Mouse (Mus musculus) gastrocnemius, adult 18-20 months (tissue): ENCODE measurements around the gene Socs5. TPM values are rescaled to one million over a fixed set of nuclear protein-coding genes. Genes with fewer than 3 reads are reported as not detected.

Experiments
- DNase-seq: peaks from one replicate; pipeline ENCODE4 v3.0.0; 2021; ENCODE audit warnings: low spot score
- microRNA-seq: library from miRNA; unstranded; fragments of <30 nt; microRNA quantifications from one replicate; pipeline ENCODE4 v1.2.0, GENCODE M21; 2021
- total RNA-seq, 2 experiments: library from RNA; stranded (reverse); gene quantifications; 2 replicates each; pipeline ENCODE4 v1.2.3; 2021

Socs5 gene
- total RNA-seq, 2 experiments from 2014 or later: 12.6 to 16.5 TPM

- no peak for DNase-seq
Observed at GRCm38 (mm10) chr17:87164312-87164922, 56.9 kb downstream of the Socs5 start.

- DNase-seq: no peak
Observed at GRCm38 (mm10) chr17:87167407-87167806, 59.9 kb downstream of the Socs5 start.

DNA sequence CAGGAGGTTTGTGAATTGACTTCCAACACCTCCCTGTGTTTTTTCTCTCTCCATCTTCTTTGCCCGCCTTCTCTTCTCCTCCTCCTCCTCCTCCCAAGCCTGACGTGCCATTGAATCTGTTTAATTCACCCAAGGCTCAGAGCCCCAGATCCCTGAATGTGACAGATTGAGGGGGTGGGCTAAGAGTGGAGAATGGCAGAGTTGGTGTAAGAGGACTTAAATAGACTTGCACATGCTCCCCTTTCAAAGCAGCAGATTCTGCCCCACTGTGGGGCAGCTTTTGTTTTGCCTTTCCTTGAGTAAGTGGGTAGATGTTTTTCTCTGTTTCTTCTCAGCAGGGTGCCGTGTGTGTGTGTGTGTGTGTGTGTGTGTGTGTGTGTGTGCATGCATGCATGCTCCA is 61.6 kb downstream of the Socs5 start:
- no peak for DNase-seq

DNA sequence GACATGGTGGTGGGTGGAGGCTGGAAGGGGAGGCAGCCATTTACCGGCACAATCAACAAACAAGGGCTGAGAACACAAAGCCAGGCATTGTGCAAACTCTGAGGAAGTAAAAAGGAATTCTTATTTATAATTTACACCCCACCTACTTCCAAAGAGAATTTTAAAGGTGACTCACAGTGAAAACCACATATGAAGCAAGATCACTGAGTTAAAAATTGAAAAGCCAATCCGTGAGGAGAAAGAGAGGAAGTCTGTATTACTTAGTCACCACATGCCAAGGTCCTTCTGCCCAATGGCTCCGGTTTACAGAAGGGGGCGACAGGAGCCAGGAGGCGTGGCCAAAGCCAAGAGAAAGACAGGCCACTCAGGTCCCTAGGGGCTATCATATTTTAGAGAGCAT is 62.9 kb downstream of the Socs5 start:
- DNase-seq: no peak

- DNase-seq: no peak
Observed at GRCm38 (mm10) chr17:87172031-87172430, 64.6 kb downstream of the Socs5 start.

- no peak for DNase-seq
Observed at GRCm38 (mm10) chr17:87173966-87174365, 66.5 kb downstream of the Socs5 start.

DNA sequence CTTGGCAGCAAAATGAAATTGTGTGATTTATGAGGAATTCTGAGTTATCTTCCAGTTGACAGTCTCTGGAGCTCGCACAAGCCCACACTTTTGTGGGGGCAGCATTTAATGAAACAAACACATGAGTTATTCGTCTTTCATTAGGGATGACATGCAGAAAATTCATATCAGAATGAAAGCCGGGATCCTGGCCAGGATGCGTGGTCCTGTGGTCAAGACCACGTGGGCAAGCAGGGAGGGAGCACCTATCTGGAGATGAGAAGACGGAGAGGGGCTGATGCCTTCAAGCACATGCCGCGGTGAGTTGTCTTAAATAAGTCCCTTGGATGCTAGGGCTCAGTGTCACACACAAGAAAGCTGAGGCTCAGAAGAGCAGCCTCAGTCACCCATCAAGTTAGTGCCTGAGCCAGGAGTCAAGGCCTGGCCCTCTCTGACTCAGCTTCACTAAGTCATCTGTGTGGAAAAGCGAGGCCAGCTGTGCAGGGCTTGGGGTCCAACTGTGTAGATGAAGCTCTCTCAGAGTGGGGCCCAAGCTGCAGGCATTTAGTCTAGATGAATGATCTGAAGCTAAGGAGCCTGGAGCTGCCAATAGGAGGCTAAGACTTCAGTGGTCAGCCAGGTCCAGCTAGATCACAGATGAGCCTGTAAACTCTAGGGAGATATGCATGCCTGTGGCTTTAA is 67.3 kb downstream of the Socs5 start:
- DNase-seq: no peak

DNA sequence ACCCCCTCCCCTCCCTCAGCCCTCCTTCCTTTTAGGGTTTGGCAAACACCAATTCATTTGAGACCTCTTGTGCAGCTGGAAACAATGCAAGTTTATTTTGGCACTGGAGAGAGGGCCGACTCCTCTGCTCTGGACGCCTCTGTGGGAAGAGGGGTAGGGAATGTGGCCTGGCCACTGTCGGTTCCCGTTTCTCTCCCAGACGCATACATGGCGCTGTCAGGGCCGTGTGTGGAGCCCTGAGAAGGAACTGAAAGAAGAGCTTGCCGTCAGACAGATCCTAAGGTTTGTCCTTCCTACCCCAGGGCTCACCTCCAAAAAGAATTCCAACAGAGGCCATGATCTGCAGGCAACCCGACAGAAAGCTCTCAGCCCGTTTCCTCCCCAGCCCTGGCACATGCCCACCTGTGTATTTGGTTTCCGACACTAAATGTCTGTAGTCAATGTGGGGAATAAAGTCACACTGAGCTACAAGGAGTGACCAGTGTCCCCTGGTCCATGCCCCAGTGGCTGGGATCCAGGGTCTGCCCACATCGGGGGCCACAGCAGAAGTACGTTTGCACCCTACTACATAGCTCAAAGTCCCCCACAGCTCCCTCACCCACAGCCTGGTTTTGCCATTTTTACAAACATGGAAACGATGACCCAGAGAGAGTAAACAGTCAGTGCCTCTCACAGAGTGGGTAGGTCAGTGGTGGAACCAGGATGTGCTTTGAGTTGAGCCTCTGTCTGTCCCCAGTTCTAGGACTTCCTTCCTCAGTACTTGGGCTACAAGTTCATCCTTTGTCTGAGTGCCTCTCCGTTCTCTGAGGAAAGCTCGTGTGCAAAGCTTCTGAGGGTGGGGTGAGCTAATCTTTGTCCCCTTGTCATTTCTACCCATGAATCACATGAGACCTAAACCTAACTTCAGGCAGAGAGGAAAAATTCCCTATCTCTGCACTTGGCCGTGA is 68.9 kb downstream of the Socs5 start:
- peak; percentile 39 for DNase-seq

DNA sequence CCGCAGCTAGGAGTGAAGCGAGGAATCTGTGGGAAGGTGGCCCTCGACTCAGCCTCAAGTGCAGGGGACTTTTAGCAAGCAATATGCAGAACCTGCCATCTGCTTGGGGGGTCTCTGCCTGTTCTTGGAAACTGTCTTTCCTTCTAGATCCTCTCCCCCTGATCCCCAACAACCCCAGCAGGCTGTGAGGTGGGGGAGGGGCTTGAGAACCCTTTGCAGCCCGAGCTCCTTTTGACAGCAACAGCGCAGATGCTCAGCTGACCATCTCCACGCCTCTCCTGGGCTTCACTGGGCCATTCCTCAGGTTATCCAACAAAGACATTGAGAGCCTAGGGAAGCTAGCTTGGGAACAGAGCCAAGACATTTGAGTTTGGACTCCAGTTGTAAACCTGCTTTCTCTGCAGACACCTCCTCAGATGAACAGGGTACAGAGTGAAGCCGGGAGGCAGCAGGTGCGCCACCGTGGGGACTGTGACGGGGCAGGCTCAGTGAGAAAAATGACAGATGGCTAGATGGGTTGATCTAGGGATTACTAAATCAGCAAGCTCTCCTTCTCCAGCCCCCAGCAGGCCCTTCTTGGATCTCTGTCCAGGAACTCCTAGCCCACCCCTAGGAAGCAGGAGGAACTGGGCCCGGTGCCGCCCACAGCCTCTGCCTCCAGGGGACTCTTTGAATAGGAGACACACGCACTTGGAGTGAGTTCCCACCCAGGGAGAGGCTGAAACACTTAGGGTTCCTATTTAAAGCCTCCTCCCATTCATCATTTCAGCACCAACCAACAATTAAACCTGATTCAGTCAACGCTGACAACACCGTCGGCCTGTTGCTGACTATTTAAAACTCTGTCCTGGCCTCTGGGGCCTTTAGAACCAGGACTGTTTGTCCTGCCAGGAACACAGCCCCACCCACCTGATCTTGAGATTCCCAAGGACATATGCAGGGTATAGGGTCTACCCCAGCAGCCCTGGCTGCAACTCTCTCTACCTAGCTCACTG is 71.4 kb downstream of the Socs5 start:
- peak; percentile 66 for DNase-seq

GRCm38 (mm10) chr17:87179939-87180550 is 72.6 kb downstream of the Socs5 start:
- no peak for DNase-seq

- DNase-seq: no peak
Observed at GRCm38 (mm10) chr17:87181683-87182346, 74.3 kb downstream of the Socs5 start.

DNA sequence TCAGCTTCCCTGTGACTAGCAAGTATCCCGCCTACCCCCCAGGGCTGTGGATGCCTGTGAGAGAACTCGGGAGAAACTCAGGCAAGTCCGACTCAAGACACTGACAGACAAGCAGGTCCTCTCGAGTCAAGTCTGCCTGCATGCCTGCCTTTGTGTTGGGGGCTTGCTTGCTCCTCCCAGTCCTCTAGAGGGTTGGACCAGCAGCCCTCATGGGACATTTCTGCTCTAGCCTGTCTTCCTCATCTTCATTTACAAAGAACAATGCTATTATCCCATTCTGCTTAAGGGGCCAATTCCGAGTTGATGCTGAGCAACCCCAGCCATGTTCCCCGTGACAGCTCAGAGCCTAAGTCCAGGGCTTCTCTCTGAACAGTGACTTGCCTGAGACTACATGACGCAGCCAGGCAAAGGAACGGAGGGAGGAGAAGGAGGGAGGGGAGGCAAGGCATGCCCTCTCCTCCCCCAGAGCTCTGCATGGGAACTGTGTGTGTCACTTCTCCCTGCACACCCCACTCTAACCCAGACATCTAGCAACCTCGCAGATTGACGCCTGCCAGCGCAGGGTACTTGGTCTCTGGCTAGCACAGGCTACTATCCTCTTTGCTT is 78.1 kb downstream of the Socs5 start:
- no peak for DNase-seq

DNA sequence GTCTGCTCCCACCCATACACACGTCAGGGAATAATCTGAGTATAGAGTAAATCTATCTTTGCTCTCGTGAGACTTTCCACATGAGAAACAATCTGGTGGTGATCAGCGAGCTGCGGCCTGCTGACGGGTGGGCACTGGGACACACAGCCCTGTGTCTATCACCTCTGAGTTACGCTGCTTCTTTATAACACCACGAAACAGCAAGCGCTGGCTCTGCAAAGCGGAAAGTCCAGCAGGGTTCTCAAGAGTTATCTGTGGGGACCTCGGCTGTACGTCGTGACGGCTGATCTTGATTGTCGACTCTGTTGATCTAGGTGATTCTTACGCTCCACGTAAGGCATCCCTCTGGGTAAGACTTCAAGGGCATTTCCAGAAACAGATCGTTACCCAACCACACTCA is 79.5 kb downstream of the Socs5 start:
- no peak for DNase-seq

Small RNA genes within 50 kb of the gene (microRNA-seq; reads per million reads assigned to microRNA genes)
- gene Gm22346: not detected

Other genes starting within 250 kb of the Socs5 start
- not detected for gene Tmem247, start 190.3 kb upstream of the Socs5 start, total RNA-seq
- not detected for gene Atp6v1e2, start 159.8 kb upstream of the Socs5 start, total RNA-seq
- gene Rhoq, start 144.6 kb upstream of the Socs5 start, total RNA-seq: 100 to 1,000 TPM; 163 to 166 TPM
- 1 to 10 TPM; 1.6 to 2.7 TPM for gene Pigf, start 82.3 kb upstream of the Socs5 start, total RNA-seq
- 10 to 100 TPM; 46.6 to 47.1 TPM for gene Cript, start 82.1 kb upstream of the Socs5 start, total RNA-seq
- gene Mcfd2, start 158.3 kb downstream of the Socs5 start, total RNA-seq: 10 to 100 TPM; 20.9 to 27.6 TPM
- 10 to 100 TPM in 1 of 2 experiments, 1 to 10 TPM in 1; 8.6 to 10.6 TPM for gene Ttc7, start 175.2 kb downstream of the Socs5 start, total RNA-seq